Mouse (Mus musculus) brain, adult 2 months (tissue): ENCODE measurements around the gene Pdzk1.
A peak's percentile ranks its signal among the peaks of the same experiment; 100 is the strongest.

Source experiments
- DNase-seq: peaks from one replicate; pipeline ENCODE4 v3.0.0; 2011; ENCODE audit warnings: low read depth, low spot score

Gene Pdzk1

GRCm38 (mm10) chr3:96828984-96829383, at the start of gene Pdzk1, which contains the start of gene Cd160:
Gene Pdzk1 (plus strand): TSS chr3:96829284.
Gene Cd160 (minus strand): TSS chr3:96829351.
- no peak for DNase-seq

- no peak for DNase-seq
Observed at GRCm38 (mm10) chr3:96782236-96782635, 46.8 kb upstream of the Pdzk1 start.

GRCm38 (mm10) chr3:96787784-96788183, 41.3 kb upstream of the Pdzk1 start:
- no peak for DNase-seq

DNA sequence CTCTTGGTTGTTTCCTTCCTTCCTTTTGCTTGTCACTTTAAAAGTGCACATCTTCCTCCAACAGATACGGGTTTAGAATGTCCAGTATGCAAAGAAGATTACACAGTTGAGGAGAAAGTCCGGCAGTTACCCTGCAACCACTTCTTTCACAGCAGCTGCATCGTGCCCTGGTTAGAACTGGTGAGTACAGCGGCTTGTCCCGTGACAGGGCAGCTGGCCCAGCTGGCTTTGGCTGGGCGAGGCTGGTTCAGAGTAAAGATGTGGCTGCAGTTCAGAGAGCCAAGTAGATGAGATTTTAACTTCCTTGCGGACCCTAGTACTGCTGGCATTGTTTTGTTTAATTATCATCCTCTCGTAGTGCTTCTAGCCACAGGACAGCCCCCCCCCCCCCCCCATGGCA, 40.6 kb upstream of the Pdzk1 start:
- peak; percentile 35 for DNase-seq

- DNase-seq, result no peak
Observed at GRCm38 (mm10) chr3:96800254-96800653, 28.8 kb upstream of the Pdzk1 start.

DNA sequence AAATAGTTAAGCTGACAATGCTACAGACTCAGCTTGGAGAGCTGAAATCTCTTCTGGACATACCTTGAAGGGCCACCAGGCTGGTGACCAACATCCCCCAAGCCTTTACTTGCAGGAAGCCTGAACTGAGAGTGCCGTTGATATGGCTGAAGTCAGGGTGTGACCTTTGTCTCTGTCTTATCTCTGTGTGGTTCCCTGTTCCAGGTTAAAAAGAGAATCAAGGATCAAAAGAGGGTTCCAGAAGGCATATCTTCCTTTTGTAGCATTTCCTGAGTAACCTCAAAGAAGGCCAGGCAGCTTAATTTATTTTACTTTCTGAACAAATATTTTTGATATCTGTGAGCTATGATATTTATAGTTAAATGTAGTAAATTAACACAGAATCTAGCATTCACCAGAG, 26.9 kb upstream of the Pdzk1 start:
- DNase-seq, result no peak

GRCm38 (mm10) chr3:96808136-96808535, 20.9 kb upstream of the Pdzk1 start:
- no peak for DNase-seq

GRCm38 (mm10) chr3:96808651-96809050, 20.4 kb upstream of the Pdzk1 start:
- no peak for DNase-seq

DNA sequence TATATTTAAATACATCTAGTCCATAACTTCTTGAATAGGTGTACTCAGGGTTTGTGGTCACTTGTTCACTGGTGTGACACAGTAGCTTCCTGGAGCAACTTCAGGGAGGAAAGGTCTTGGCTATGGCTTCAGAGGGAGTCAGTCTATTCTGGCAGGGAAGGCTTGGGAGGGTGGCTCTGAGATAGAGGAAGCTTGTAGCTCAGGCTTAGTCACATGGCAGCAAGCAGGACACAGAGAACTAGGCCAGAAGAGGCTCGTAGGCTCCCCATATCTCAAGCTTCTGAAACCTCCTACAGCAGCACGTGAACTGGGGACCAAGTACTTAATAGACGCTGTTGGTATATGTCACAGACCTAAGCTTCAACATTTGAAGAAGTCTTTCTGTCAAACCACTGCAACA, 17.9 kb upstream of the Pdzk1 start:
- no peak for DNase-seq

GRCm38 (mm10) chr3:96812395-96813091, 16.5 kb upstream of the Pdzk1 start:
- peak; percentile 85 for DNase-seq

DNA sequence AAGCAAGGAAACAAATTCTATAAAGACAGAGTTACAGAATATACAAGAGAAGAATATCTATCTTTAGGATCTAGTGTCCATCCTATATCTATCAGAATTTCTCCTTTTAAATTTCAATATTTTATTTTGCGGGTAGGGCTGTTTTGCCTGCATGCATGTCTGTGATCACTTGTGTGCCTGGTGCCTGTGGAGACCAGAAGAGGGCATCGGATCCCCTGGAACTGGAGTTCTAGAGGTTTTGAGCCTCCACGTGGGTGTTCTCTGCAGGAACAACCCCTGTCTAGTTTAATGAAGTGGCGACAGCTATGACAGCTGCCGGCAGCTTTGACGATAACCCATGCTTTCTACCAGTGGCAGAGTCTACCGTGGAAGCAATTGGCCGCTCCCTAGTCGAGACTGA, 16.0 kb upstream of the Pdzk1 start:
- DNase-seq, result peak; percentile 69

DNA sequence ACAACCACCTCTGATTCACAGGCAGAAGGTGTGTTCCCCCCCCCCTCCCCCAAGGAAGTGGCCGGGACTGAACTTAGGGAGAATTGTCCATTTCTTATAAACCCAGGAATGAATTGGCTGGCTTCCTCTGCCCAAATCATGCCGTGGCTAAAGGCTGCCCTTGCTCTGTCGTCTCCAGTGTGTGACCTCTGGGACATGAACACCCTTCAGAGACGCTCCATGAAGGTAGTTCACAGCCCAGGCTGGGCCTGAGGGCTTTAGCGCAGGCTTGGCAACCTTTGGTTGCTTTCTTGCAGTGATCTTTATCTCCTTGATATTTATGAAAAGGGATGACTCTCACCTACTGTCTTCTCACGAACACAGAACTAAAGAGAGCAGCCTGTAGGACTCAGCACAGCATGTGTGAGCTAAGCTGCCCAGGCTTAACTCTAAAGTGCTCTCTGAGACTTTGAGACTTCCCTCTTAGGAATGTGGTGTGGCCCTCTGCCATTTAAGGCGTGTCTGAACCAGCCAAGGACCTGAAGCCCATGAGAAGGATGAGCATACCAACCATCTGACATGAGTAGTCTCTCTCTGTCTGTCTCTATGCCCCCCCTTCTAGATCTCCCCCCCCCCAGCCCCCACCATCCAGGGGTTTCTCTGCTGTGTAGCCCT, 15.4 kb upstream of the Pdzk1 start:
- no peak for DNase-seq

GRCm38 (mm10) chr3:96814342-96814741, 14.7 kb upstream of the Pdzk1 start:
- DNase-seq, result no peak

DNA sequence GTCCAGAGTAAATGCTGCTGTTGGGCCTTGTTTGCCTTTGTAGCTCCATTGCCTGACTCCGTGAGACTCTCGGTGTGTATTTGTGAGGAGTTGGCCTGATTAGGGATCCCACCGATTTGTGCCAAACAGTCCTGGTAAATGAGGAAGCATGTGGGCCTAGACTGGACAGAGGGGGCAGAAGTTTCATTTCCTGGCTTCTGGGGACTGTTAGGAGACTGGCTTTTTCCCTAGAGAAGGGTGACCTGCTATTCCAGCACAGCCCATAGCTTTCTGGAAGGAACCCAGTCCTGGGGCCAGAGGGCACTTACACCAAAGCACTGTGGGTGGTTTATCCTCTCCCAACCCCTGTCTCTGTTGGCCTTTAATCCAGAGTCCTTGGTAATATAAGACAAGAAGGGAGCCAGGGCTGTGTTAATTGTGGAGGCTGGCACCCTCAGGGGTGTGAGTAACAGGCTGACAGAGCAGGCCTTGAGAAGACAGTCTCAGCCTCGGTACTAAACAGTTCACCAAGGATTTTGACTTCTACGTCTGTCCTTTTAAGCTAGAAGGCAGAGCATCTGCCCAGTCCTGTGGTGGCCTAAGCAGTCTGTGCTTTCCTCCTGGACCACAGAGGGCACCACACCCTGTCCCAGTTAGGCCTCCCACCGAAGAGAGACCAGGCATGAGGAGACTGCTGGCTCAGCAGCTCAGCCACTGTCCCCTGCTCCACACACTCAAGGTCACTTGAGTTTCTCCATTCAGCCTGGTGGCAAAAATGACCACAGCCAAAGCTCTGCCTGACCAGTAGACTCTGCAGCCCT, 8.8 kb upstream of the Pdzk1 start:
- no peak for DNase-seq

DNA sequence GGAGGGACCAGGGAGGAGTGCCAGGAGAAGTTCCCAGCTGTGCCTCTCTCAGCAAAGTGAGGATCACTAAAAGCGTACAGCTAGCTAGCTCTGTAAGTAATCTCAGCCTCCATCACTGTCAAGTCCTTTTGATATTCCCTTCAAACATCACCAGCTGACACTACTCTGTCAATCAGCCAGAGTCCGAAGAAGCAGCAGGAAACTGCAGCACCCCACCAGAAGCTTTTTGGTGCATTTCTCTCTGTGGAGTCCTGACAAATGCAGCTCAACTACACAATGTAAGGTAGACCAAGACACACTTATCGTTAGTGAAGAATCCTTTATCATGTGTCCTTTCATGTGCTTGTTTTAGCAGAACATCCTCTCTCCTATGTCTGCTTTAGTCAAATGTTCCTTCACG, 7.5 kb upstream of the Pdzk1 start:
- no peak for DNase-seq

GRCm38 (mm10) chr3:96823701-96824100, 5.4 kb upstream of the Pdzk1 start:
- DNase-seq, result no peak

- DNase-seq, result no peak
Observed at GRCm38 (mm10) chr3:96824614-96825013, 4.5 kb upstream of the Pdzk1 start.

DNA sequence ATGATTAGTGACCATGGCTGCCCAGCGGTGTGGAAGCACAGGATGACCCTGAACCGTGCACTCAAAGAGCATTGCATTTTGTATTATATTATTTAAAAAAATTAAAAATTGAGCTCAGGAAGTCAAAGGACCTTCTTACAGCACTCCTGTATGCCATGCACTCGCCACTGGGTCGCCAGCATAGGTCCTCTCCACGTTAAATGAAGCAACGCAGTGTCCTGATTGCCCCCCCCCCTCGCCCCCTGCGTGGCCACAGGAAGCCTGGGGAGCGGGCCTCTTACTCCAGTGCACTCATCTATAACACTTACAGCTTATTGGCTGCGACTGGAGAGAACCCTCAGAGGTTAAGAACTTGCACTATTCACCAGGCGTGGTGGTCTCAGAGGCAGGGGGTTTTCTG, 3.8 kb upstream of the Pdzk1 start:
- DNase-seq, result no peak

GRCm38 (mm10) chr3:96828308-96828864, 698 bp upstream of the Pdzk1 start:
- peak; percentile 10 for DNase-seq

DNA sequence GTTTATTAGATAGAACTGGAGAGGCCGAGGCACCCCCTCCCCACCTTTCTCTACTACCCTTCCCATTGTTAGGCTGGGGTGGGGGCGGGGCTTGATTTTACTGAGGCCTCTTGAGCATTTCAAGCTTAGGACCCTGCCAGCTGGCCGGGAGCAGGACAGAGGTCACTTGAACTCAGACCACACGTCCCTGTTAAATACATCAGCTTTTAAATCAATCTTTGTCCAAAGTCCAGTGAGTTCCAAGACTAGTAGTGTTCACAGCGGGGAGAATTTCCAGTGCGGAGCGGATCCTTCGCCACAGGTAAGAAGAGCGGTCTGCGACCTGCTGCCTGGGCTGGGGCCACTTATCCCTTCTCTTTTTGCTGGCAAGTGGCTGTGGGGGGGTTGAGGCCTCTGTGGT, 772 bp downstream of the Pdzk1 start:
- DNase-seq, result no peak

- no peak for DNase-seq
Observed at GRCm38 (mm10) chr3:96832930-96833329, 3.8 kb downstream of the Pdzk1 start.
